Mouse (Mus musculus): Measurements from ENCODE around the gene Man2b1.
A peak's percentile ranks its signal among the peaks of the same experiment; 100 is the strongest.

Man2b1 gene

GRCm38 (mm10) chr8:85083108-85083813, at the start of gene Man2b1:
TSS of gene Man2b1 (plus strand) at chr8:85083270.
- peak; percentile 96 for DNase-seq (ENCODE audit: low read depth, low spot score)

- DNase-seq (ENCODE audit: low read depth, low spot score), result peak; percentile 62
These were observed 49.2 kb upstream of the Man2b1 start for GRCm38 (mm10) chr8:85033867-85034266.

- DNase-seq (ENCODE audit: low read depth, low spot score), result peak; percentile 95
These were observed 48.3 kb upstream of the Man2b1 start for GRCm38 (mm10) chr8:85034764-85035163.

GRCm38 (mm10) chr8:85035165-85035727, 47.8 kb upstream of the Man2b1 start:
- DNase-seq (ENCODE audit: low read depth, low spot score), result no peak

- peak; percentile 48 for DNase-seq (ENCODE audit: low read depth, low spot score)
These were observed 47.3 kb upstream of the Man2b1 start for GRCm38 (mm10) chr8:85035728-85036310.

GRCm38 (mm10) chr8:85036381-85036717, 46.7 kb upstream of the Man2b1 start:
- no peak for DNase-seq (ENCODE audit: low read depth, low spot score)

GRCm38 (mm10) chr8:85036718-85037365, 46.2 kb upstream of the Man2b1 start, which contains the start of gene Tnpo2:
TSS of gene Tnpo2 (plus strand) at chr8:85036915.
- peak; percentile 99 for DNase-seq (ENCODE audit: low read depth, low spot score)

- DNase-seq (ENCODE audit: low read depth, low spot score), result peak; percentile 89
These were observed 45.7 kb upstream of the Man2b1 start for GRCm38 (mm10) chr8:85037366-85037680.

- peak; percentile 53 for DNase-seq (ENCODE audit: low read depth, low spot score)
These were observed 45.2 kb upstream of the Man2b1 start for GRCm38 (mm10) chr8:85037681-85038531.

- DNase-seq (ENCODE audit: low read depth, low spot score), result no peak
These were observed 39.5 kb upstream of the Man2b1 start for GRCm38 (mm10) chr8:85043619-85044018.

- no peak for DNase-seq (ENCODE audit: low read depth, low spot score)
These were observed 25.7 kb upstream of the Man2b1 start for GRCm38 (mm10) chr8:85057367-85057766.

GRCm38 (mm10) chr8:85059879-85060616, 23.0 kb upstream of the Man2b1 start, which contains the start of gene Fbxw9:
TSS of gene Fbxw9 (plus strand) at chr8:85060055.
- DNase-seq (ENCODE audit: low read depth, low spot score), result peak; percentile 97

GRCm38 (mm10) chr8:85062603-85063002, 20.5 kb upstream of the Man2b1 start:
- DNase-seq (ENCODE audit: low read depth, low spot score), result no peak

- no peak for DNase-seq (ENCODE audit: low read depth, low spot score)
These were observed 17.9 kb upstream of the Man2b1 start for GRCm38 (mm10) chr8:85065213-85065612.

- no peak for DNase-seq (ENCODE audit: low read depth, low spot score)
These were observed 15.9 kb upstream of the Man2b1 start for GRCm38 (mm10) chr8:85067155-85067554.

GRCm38 (mm10) chr8:85067982-85068381, 15.1 kb upstream of the Man2b1 start, which contains the start of gene Gm5741:
TSS of gene Gm5741 (minus strand) at chr8:85067982.
- no peak for DNase-seq (ENCODE audit: low read depth, low spot score)

GRCm38 (mm10) chr8:85071041-85071440, 12.0 kb upstream of the Man2b1 start:
- peak; percentile 37 for DNase-seq (ENCODE audit: low read depth, low spot score)

- peak; percentile 94 for DNase-seq (ENCODE audit: low read depth, low spot score)
These were observed 11.4 kb upstream of the Man2b1 start, which contains the start of gene Dhps for GRCm38 (mm10) chr8:85071514-85072281. TSS of gene Dhps (plus strand) at chr8:85071757.

- DNase-seq (ENCODE audit: low read depth, low spot score), result no peak
These were observed 10.6 kb upstream of the Man2b1 start for GRCm38 (mm10) chr8:85072364-85072929.
